Mouse (Mus musculus) embryo, embryonic 10 days (tissue): ENCODE measurements around the gene Megf6.
A peak's percentile ranks its signal among the peaks of the same experiment; 100 is the strongest.

Source experiments
- DNase-seq: peaks from one replicate; pipeline ENCODE4 v3.0.0-alpha.2; 2015; ENCODE audit warnings: low spot score

Megf6 gene

DNA sequence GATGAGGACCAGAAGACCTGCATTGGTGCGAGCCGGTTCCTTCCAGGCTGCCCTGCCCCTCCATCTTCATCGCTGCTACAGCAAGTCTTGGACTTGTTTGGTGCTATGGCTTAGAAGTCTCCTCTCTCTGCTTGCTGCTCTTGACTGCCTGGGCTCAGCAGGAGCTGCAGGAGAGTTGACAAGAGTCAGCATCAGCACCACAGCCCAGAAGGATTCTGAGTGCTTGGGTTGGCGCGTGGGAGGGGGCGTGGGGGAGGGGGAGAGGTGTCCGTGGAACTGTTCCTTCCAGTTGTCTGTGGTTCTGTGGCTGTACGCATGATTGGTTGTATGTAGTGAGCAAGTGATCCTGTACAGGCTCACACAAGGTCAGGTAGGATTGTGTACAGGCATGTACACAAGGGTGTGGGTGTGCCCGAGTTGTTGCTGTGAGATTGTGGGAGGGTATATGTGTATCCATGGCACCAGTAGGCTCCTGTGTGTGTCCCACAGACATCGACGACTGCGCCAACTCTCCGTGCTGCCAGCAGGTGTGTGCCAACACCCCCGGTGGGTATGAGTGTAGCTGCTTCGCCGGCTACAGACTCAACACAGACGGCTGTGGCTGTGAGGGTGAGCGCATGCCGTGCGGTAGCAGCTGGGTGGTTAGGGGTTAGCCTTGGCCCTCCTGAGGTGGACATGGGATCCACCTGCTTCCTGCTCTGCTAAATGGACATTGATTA is 82.2 kb downstream of the Megf6 start:
- DNase-seq, result no peak

DNA sequence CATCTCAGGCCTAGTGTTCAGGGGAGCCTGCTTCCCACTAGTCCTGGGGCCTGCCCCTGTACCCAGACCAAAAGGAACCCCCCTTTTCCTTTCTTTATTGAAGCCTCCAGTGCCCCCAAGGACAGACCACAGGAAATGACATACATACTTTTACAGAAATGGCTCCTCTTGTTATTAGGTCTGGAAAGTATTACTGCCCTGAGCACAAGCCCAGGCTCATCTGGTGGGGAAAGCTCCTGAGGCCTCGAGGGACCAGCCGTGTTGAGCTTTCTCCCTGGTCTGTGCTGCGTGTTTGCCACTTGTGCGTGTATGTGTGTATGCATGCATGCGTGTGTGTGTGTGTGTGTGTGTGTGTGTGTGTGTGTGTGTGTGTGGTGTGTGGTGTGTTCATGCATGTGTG is 90.2 kb downstream of the Megf6 start:
- DNase-seq, result no peak

DNA sequence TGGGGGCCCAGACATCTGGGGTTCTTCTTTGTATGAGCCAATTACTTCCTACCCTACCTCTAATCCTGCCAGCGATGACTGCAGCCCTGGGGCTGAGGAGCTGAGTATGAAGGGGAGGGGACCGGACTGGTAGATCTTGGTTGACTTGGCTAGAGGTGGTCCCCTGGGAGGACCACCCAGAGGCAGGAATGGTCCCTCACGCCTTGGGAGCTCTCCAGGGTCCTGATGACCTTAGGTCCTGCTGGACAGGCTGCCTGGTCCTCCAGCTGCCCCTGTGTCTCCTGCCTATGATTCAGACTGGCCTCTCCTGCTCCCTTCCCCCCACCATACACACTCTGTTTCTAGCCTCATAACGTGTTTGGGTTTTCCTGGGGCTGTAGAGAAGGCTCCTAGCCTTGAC is 91.5 kb downstream of the Megf6 start:
- DNase-seq, result peak; percentile 55

DNA sequence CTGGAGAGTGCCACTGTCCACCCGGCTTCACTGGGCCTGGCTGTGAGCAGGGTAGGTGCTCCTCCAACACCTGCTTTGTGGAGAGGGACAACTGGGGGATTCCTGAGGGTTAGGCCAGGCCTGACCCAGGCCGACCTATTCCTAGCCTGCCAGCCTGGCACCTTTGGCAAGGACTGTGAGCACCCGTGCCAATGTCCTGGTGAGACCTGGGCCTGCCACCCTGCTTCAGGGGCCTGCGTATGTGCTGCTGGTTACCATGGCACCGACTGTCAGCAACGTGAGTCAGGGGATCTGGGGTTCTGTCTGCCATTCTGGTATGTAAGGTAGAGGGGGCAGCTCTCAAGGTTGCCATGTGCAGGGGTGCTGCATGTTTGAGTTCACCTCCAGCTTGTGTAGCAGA is 97.0 kb downstream of the Megf6 start:
- DNase-seq, result no peak

DNA sequence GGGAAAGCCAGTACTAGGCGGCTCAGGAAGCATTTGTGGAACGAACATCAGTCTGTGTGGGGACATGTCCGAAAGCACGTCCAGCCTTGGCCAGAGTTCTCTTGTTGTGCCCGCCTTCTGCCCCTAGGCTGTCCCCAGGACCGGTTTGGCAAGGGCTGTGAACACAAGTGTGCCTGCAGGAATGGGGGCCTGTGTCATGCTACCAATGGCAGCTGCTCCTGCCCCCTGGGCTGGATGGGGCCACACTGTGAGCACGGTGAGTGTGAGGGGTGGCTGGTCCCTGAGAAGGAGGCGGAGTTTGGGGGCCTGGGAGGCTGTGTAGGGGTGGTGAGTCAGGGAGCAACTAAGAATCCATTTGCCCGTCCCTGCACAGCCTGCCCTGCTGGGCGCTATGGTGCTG is 99.0 kb downstream of the Megf6 start:
- peak; percentile 35 for DNase-seq

DNA sequence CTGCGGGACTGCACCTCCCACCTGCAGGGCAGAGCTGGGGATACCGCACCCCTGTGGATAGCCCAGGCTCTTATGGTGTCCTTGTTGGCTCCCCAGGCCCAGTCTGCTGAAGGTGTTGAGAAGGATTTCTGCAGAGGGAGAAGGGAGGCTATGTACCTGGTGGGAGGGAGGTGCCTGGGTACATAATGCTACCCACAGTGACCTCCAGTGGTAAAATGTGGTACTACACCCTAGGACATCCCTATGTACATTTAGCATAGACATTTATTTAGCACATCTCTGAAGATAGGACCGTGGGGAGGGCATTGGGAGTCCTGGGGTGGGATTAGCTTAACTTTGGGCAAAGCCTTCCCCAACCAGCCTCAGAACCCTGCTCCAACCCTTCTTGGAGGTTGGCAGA is 102.5 kb downstream of the Megf6 start:
- DNase-seq, result peak; percentile 88

DNA sequence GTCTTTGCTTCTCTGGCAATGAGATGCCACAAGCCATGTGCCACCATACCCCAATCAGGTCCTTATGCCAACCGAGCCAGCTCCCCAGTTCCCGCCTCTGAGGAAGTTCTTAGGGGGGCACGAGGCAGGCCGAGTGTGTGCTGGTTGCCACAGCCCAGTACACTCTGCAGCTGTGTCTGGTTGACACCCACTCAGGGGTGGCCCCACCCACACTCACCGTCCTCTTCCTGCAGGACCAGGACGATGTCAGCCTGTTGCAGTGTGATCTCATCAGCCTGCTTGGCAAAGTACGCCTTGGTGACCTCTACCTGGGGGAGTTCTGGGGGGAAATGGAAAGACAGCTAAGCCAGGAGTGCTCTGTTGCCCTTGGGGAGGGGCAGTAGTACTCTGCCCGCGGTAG is 109.0 kb downstream of the Megf6 start:
- DNase-seq, result no peak

DNA sequence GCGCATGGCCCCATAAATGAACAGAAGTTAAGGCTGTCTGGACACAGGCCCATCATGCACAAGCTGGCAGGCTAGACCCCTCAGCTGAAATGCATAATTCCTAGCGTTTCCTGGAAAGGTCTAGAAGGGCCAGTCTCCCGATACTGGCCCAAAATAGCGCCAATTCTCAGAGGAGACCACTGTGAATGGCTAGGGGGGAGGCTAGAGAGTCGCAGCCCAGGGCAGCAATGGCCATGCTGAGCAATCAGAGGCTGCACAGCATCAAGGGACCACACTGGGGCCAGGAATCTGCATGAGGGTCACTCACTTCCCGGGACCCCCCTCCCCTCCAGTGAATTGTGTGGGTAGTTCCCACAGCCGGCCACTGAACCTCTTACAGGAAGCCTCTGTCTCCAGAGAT is 113.1 kb downstream of the Megf6 start:
- no peak for DNase-seq

DNA sequence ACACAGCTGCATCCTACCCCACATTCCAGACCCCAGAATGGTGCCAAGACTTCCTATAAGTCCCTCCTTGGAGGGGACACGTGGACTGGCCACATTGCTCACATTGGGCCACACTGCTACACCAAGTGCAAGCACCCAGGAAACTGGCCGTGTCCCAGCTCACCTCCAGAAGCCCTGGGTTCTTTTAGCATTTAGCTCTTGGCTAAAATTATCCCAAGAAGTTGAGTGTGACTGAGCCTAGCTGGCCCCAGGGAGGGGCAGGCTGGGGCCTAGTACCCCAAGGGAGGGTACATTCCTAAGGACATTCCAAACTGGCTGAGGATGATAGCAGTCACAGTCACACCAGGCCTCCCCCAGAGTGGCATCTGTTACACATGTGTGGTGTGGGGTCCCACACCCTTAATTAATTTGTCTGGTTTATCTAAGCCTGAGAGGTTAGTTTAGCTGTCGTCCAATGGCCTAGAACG is 123.2 kb downstream of the Megf6 start:
- DNase-seq, result peak; percentile 39

DNA sequence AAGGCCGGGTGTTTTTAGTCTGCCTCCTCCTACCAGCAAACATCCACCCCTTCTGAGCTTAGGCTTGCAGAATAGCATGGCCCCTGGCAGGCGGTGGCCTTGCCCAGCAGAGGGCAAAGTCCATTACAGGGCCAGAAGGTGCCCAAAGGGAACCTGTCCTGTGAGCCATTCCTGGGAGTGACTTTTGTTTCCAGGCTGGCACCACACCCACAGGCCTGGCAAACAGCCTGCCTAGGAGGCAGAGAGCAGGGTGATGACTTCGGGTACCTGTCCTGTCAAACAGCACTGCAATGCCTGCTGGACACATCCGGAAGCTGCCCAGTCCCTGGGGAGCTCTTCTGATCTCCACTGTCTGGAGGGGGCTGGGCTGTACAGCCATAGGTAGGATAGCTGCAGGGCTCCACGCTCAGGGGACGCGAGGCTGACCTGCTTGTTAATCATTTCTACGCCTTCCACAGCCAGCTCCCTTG is 123.8 kb downstream of the Megf6 start:
- DNase-seq, result peak; percentile 41

DNA sequence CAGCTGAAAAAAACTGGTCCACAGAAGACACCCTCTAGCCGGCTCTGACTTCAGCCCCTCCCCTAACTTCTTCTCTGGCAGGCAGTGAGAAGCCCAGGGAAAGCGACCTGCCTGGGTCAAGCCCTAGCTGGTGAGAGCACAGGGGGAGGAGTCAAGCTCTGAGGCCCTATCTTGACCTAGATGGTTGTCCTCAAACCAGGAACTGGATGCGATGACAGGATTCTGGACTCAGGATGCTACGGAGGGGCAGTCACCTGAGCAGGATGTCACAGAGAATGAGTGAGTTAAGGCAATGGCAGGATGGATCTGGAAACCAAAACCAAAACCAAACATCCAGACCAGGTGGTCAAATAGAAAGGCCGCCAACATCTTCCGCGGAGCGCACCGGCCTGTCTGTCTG is 127.2 kb downstream of the Megf6 start:
- DNase-seq, result peak; percentile 79

DNA sequence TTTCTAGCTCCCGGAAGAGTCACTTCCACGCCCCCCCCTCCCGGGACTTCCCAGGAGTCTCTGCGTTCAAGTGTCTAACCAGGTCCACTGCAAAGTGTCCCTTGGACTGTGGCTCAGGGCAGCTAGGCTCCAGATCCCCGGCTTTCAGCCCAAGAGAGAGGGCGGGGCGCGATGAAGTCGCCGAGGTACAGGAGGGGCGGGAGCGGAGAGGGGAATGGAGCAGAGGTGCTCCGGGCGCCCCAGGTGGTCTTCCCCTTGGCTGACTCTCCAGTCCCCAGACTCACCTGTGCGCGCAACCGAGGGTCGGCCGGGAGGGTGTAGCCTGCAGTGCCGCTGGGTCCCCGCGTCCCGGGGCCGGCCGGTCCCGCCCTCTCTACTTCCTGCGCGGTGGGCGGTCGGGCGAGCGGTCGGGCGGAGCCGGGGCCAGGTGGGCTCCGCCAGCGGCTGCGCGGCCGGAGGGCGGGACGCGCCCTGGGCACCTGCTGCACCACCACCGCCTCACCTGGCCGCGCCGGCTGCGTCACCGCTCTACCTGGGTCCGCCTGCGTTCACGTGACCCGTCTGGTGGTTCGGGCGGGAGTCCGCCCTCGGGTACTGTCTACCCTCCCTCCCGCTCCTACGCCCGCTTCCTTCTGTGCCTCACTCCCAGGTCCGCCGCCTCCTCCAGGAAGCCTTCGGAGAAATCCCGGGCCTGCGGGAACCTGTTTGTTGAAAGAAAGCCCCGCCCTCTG is 129.2 kb downstream of the Megf6 start:
- peak; percentile 31 for DNase-seq

DNA sequence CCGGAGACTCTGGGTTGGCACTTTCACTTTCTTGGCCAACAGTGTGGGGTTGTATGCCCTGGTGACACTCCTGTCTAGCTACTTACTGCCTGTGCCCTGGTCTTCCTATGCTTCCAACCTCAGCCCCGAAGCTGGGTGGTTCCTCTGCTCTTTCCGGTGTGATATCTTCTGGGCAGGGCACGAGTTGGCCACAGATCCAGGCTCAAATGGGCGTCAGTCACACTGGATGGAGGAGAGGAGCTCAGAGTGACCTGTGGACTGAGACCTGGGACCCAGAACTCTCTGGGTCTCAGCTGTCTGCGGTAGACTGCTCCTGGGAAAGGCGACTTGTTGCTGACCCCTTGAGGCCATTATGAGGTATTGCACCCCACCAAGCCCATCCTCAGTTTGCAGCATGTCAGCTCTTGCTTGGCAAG is 130.9 kb downstream of the Megf6 start, which contains the start of gene Arhgef16:
Gene Arhgef16, minus strand, starts transcription at position 211 of the 416 bp plus-strand sequence.
- peak; percentile 83 for DNase-seq

DNA sequence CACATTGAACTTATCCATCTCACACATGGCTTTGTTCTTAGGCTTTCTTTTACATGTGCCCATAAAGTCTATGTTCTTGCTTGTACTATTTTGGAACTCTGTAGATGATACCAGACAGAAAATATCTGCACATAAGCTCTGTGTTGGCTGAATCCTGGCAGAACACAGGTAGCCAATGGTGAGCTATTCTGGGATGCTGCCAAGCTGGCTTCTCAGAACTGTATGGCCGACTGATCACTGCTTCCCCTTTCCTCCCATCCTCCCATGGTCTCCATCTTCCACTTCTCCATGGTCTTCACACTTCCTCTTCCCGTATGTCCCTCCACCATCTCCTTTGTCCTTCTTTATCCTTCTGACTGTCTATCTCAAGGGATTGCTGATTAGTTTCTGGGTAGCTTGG is 138.6 kb downstream of the Megf6 start:
- DNase-seq, result no peak

DNA sequence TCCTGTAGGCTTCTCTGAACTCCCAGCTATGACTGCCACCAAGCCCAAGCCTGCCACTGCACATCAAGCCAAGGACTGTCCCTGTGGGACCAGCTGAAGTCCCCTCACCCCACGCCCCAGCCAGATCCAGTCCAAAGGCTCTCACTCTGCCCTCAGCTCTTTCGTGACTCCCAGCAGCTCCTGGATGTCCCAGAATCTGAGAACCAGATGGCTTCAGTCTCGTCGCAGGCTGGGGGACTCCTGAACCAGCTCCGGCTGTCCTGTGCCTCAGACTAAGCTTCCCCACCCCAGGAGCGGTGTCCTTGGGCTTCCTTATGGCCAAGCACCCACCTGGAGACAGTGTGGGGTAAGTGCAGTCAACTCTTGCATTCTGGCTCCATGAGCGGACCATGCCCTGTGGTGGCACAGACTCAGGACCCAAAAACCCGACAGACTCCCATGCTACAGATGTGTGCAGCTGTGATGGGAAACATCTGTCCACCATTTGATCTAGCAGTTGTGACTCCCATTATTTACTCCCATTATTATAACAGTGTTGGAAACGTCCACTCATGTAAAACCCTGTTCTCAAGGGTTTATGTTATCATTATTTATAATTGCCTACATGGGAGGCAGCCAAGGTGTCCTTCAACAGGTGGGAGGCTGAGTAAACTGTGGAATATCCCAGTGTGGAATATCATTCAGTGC is 140.2 kb downstream of the Megf6 start:
- DNase-seq, result no peak

DNA sequence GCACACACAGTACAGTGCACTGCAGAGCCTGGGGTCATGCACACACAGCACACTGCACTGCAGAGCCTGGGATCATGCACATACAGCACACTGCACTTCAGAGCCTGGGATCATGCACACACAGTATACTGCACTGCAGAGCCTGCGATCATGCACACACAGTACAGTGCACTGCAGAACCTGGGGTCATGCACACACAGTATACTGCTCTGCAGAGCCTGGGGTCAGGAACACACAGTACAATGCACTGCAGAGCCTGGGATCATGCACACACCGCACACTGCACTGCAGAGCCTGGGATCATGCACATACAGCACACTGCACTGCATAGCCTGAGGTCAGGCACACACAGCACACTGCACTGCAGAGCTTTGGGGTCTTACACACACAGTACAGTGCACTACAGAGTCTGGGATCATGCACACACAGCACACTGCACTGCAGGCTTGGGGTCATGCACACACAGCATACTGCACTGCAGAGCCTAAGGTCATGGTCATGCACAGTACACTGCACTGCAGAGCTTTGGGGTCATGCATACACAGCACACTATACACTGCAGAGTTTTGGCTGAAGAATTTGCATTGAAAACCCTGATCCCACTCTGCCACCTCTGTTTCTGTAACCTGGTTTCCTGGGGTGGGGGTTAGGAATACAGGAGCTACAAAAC is 141.7 kb downstream of the Megf6 start:
- DNase-seq, result no peak

DNA sequence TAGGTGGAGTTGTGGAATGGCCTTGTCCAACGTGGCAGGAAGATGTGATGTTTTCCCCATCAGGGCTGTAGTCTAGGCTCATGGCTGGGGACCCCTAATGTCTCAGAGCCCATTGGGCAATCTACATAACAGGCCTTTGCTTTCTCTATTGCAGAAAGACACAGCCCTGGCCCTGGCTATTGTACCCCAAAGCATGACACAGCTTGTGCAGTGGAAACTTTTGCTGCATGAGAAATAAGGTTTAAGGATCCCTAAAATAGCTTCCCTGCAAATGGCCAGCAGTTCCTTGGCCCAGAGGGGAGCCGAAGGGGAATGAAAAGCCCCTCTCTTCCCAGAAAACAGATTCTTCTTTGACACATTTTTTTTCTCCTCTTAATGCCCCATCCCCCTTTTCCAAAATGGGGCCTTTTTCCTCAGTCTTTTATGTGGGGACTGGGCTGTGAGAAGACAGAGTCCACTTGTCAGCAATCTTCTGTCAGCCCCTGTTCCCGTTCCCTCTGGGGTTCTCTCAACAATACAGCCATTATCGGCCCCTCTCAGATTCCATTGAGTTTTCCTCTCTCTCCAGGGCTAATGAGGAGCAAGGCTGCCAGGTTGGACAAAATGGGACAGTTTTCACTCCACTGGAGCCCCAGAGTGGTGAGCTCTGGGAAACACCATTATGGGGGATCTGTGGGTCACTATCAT is 142.5 kb downstream of the Megf6 start:
- no peak for DNase-seq

DNA sequence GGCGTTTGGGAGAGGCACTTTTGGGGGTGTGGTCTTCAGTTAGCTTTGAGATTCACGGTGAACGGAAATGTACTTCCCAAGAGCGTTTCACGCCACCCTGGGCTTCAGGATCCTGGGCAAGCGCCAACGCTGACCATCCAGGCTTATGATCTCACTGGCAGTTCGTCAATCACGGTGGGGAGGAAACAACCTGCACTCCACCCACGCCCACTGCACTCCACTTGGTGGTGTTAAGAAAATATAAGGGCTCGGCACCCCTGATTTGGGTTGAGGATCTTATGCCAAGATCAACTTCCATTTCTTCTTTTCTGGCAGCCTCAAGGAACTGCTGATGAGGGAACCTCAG is 143.1 kb downstream of the Megf6 start:
- no peak for DNase-seq
